Mouse (Mus musculus) left cerebral cortex, postnatal 4 days (tissue): ENCODE results near the gene Appl1. TPM values are rescaled to one million over a fixed set of nuclear protein-coding genes. Genes with fewer than 3 reads are reported as not detected.
"Not testable (repeated sequence)": the region's sequence is repeated elsewhere in the genome, so short reads cannot be mapped to it uniquely, and the experiment has no call there.

ENCODE experiments used
- DNase-seq: peaks from one replicate; pipeline ENCODE4 v3.0.0-alpha.2; 2022
- intact Hi-C: fragments of 180-260 bp; cut with DNase I; formaldehyde crosslinking; loops from one replicate; pipeline ENCODE4 v1.15.1; 2025
- total RNA-seq, 2 experiments: library from RNA; stranded (reverse); gene quantifications; 2 replicates each; pipeline ENCODE4 v1.2.3; 2021

The Appl1 gene
- total RNA-seq, 2 experiments from 2014 or later = 60.6 to 70.6 TPM

DNA sequence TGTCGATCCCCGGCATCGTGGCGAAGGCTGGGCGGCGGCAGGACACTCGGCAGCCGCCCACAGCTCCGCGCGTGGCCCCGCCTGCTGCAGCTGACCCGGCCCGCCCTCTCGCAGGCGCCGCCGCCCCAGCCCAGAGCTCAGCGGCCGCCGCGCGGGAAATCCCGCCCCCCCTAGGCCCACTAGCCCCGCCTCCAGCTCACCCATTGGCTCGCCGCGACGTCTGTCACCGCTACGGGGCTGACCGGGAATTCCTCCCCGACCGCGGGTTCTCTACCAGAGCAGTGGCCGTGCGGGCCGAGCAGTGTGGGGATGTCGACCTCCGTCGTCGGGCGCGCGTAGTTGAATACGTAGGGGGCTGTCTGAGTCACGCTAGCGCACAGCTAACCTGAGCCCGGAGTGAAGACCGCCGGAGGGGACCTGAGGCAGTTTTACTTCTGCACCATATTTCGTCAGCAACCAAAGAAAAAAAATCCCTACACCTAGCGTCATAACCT lies 546 bp downstream of the Appl1 start:
- intact Hi-C loops = loop anchor here (10.0 kb wide), 1 partner anchor 54 kb away; no protein-coding TSS in a partner anchor
- DNase-seq = peak; percentile 99

DNA sequence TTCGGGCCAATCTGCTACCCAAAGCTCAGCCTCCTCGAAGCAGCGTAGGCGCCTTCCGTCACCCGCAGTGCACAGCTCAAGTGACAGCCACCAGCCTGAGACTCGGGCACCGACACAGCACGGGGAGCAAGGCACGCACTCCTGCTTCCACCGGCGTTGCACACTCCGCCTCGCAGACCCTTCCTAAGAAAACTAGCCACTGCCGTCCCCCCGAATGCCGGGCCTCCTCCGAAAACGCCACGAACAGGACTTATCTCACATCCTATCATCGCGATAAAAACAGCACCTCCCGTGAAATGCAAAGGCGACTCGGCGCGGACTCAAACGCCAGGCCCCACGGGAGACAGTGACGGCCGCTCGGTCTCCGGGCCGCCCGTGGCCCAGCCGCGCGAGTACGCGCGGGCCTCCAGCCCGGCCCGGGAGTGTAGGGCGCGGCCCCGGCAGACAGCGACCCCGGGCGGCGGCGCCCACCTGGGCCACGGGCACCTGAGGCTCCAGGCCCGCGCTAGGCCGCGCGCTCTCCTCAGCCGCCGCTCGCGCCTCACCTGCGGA lies 1.1 kb downstream of the Appl1 start:
- DNase-seq = peak; percentile 63
- intact Hi-C loops = loop anchor here (10.0 kb wide), 1 partner anchor 55 kb away; no protein-coding TSS in a partner anchor

DNA sequence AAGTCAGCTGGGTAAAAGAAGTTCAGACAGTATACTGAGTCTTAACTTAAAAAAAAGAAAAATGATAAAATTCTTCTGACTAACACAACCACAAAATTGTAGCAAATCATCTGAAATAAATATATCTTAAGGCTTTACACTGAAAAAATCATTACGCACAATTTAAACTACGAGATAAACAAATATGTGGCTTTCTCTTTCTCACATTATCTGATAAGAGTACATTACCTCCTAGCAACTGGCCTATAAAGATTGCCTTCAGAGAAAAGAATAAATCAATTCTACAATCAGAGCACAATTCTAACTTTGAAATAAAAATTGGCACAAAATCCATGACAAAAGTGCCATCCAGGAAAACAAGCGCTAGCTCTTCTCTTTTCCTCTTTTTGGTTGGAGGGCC lies 1.9 kb downstream of the Appl1 start:
- DNase-seq = no peak
- intact Hi-C loops = no loop called here

DNA sequence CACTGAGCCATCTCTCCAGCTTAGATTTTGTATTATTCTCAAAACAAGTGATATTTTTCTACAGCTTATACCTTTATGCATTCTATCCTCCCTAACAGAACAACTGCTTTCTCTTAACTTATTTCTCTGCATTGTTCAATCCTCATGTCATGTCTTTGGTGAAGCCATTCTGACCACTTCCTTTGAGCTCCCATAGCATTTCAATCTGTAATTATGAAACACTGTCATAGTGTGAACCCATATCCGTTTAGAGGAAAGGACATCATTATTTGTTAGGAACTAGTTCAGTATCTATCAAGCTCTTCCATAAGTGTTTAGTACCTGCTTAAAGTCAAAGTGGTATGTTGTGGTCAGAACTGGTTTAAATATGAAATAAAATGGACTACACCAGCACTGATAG lies 10.5 kb downstream of the Appl1 start:
- intact Hi-C loops = no loop called here
- no peak for DNase-seq

DNA sequence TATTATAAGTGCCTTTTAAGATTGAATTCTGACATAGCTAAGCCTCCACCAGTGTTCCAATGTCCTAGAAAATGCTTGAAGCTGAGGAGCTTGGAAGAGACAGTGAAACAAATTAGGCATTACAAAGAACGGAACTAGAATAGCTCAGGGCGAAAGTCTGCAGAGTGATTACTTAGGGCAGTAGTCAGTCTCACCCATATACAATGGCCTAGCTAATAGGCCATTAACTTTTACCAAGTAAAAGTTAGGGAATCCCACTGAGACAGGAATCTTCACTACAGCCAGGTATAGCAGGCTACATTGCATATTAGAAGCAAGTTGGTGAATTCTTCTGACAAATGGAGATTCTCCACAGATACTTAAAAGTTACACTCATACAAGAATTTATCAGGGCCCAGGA lies 14.9 kb downstream of the Appl1 start:
- intact Hi-C loops = loop anchor here (10.0 kb wide), 1 partner anchor 301 kb away; no protein-coding TSS in a partner anchor
- not testable (repeated sequence) for DNase-seq

DNA sequence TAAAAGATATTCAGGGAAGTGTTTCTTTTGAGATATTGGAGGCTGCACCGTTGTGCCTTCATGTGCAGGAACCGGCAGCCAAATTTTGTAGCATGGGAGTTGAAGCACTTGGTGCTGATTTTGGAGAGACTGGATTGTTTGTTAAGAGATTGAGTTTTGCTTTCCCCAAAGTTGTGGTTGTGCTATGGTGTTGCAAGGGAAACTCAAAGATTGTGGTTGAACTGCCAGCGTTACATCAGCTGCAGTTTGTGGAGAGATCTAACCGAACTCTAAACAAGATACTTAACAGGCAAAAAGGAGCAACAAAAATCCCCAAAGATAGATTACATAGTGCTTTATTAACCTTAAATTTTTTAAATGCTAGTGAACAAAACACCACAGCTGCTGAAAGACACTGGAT lies 35.5 kb downstream of the Appl1 start:
- intact Hi-C loops = loop anchor here (10.0 kb wide), 1 partner anchor 271 kb away; the partner anchor contains the start of gene Pde12
- no peak for DNase-seq

DNA sequence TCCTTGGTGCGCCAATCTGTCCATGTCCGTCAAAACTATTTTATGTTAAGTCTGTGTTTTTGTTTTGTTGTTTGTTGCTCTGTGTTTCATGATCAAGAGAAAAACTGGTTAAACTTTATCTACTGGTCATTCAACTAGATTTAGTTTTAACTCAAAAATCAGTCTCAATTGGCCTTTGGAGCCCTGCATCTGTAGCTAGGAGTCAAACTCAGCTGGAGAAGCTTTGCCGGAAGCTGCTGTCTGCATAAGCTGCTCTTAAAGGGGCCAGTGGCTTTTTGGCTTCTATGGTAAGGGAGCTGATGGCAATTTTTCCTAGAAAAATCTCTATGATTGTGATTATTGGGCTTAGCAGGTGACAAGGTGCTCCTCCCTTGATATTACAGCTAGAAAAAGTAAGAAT lies 36.1 kb downstream of the Appl1 start:
- intact Hi-C loops = loop anchor here (10.0 kb wide), 1 partner anchor 270 kb away; the partner anchor contains the start of gene Pde12
- DNase-seq = no peak

DNA sequence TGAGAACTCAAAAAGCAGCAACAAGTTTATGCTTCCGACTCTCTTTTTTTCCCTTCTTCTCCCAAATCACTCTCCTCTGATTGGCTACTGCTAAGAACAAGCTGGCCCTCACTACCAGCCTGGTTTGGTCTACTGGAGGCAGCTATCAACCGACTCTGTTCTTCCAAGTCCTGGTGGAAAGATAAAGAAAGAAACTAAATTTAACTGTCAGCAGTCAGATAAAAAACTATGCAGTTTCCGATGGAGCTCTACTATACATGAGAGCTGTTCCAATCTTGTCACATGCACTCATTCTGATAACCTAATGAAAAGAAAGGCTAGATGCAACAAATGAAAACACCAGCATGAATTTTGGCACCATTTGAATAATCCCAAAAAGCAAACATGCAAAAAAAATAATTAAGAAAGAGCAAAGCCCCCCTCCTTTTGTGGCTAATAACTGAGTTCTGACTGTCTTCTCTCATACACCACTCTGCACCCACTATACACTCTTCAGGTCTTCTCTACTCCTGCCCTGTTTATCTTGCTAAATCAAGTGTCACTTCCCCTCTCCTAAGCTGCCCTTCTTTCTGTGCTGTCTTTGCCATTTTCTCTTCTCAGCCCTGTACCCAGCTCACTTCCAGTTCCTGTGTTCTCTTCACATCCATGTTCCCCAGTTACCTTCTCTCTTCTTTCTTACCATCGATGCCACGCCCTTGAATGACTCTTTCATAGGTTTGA lies 47.2 kb downstream of the Appl1 start:
- no peak for DNase-seq
- intact Hi-C loops = no loop called here

DNA sequence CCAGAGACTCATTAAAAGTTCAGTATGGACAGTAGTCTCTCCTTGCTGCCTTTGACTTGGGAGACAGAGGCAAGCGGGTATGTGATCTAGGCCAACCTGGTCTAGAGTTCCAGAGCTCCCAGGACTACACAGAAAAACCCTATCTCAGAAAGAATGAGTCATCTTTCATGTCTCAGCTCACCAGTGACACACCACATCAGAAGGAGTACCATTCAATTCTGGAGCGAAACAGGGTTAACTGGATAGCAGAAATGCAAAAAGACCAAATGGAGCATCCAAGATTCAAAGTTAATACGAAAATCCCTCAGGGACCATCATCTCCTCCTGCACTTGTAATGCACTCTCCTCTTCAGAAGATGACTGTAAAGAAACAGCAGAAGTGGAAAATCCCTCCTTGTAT lies 51.7 kb downstream of the Appl1 start:
- DNase-seq = no peak
- intact Hi-C loops = no loop called here

DNA sequence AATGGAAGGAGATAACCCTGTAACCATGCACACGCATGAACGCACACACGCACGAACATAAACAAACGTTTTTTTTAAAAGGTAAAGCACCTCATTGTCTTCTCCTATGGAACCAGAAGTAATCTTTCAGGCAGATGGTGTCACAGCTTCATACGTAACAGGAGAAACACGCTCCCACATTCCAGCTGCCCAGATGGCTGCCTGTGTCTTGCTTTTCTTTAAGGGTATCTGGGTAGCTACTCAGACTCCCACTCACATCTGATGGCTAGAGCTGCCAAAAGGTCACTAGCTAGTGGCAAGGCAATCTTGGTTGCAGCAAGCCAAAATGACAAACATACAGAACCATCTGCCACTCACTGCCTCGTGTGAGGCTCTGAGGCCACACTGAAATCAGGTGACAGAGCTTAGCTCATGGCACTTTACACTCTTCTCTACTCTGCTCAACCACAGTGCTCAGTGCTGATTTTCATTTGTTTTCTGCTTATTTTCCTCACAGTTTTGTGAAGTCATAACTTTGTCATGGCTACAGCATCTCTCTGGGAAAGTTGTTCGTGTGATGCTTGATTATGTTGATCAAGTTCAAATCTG lies 57.3 kb downstream of the Appl1 start:
- intact Hi-C loops = no loop called here
- DNase-seq = peak; percentile 27

DNA sequence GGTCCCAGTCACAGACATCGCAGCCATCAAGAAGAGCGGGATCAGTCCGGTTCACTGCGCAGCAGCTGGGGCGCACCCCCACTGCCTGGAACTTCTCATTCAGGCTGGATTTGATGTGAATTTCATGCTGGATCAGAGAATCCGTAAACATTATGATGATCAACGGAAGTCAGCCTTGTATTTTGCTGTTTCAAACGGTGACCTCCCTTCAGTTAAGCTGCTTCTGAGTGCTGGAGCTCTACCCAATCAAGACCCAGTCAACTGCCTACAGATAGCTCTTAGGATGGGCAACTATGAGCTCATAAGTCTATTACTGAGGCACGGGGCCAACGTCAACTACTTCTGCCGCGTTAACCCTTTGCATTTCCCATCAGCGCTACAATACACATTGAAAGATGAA lies 59.2 kb downstream of the Appl1 start:
- no peak for DNase-seq
- intact Hi-C loops = no loop called here

DNA sequence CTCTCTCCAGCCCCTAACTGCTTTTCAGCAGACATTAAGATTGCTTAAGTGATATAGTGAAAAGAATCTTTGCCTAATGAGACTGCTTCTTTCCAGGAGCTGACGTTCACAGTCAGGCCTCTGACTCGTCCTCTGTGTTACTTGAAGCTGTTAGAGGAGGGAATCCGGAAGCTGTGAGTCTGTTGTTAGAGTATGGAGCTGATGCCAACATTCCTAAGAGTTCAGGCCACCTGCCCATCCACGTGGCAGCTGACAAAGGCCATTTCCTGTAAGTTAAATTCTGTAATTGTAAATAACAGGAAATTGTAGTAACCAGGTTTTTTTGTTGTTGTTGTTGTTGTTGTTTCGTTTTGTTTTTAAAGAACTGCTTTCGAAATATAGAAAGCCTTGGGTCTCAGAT lies 59.8 kb downstream of the Appl1 start:
- DNase-seq = no peak
- intact Hi-C loops = no loop called here

DNA sequence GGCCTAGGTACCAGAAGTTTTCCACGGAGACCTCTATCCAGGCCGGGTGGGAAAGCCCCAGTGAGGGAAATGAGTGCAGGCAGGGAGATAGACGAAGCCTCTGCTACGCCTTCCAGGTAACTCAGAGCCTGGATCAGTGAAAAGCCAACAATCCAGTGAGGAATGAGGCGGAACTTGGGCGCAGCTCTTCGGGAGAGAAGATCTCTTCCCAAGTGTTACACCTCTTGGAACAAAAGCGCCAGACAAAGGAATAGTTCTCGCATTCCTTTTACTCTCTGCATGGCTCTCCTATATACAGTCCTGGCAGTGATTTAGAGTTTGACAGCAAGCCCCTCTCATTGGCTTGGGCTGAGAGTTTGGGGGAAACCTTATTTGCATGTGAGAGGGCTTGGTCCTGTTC lies 60.6 kb downstream of the Appl1 start:
- intact Hi-C loops, DNase-seq: not testable (repeated sequence)

DNA sequence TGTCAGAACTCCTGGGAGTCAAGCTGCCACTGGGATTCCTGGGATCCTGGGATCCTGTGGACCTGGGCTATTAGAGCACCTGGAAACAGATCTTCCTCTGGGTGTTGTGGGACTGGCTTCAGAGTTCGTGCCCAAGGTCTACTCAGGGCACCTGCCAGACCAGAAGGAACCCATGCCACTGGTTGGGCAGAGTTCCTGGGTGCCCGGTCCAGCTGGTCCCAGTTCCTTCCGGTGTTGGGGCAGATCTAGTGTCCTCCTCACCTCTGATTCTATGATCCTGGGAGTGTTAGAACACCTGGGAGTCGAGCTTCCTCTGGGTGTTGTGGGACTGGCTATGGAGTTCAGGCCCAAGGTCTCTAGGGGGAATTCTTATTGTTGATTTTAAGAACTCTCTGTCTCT lies 63.6 kb downstream of the Appl1 start:
- intact Hi-C loops = no loop called here
- no peak for DNase-seq

DNA sequence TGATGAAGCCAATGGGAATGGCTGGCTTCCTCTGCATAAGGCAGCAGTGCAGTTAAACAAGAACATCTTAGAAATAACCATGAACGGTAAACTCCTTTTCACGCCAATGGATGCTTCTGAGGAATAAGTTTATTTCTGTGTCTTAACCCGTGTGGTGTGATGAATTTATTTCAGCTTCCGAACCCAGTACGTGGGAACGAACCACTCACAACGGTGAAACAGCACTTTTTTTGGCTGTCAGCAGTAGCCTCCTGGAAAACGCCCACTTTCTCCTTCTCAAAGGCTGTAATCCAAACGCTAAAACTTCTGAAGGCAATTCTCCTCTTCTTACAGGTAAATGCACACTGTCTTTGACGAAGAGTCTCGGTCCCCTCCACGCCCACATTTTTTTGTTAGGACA lies 70.1 kb downstream of the Appl1 start:
- DNase-seq = no peak
- intact Hi-C loops = no loop called here

DNA sequence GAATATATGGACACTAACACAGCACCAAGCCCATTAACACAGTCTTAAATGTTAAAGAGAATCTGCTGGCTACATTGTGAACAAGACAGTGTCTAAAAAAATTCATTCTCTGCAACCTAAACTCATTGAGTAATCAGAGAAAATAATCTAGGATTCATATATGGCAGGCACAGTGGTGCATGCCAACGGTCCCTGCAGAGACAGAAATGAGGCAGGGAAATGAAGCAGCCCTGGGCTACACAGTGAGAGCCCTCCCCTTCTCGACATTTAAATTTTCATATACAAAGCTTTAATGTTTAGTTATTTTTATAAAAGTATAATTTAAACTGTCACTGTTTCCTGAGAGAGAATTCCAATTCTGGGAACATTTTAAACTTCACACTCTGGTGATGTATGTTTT lies 71.5 kb downstream of the Appl1 start:
- DNase-seq = no peak
- intact Hi-C loops = no loop called here

DNA sequence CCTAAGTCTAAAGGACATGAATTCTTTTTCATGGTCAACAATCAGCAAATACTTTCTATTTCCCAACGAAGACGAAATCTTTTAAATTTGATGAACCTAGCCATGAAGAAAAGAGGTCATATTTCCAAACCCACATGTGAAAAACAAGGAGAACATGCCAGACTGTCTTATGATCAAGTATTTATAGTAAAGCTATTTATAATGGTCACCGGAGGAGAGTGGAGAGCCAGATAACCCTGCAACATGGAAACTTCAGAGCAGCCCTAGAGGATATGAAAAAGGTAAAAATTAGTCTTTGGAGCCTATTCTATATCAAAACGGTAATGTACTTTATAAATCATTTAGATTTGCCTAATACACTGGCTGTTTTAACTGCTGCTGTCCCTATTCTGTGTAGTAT lies 76.6 kb downstream of the Appl1 start, which contains the start of gene Asb14:
Asb14 (plus strand) TSS at position 166 of the 400 bp plus-strand sequence.
- intact Hi-C loops = no loop called here
- DNase-seq = no peak

DNA sequence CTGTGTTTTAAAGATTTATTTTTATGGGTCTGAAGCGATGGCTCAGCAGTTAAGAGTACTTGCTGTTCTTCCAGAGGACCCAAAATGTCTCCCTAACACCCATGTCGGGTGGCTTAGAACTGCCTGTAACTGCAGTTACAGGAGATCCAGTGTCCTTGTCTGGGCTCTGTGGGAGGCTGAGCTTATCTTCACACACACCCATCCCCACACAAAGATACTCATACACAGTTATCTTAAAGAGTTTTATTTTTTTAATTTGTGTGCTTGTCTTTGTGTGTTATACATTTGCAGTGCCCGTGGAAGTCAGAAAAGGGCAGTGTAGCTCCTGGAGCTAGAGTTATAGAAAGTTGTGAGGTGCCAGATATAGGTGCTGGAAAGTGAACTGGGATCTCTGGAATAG lies 80.3 kb downstream of the Appl1 start:
- intact Hi-C loops = no loop called here
- DNase-seq = no peak

DNA sequence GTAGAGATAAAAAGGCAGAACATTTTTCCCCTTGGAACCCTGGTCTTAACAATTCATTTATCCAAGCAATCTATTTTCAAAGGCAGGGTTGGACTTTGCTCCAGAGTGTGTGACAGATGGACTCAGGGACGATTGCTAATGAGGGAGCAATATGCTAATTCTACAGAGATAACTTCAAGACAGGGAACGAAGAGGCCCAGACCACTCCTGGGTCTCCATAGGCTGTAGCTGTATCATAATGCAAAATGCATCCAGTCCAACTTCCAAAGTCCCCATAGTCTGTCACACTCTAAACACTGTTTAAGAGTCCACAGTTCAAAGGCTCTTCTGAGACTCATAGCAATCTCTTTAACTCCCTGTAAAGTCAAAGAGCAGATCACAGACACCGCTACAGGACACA lies 83.8 kb downstream of the Appl1 start:
- intact Hi-C loops = no loop called here
- no peak for DNase-seq

DNA sequence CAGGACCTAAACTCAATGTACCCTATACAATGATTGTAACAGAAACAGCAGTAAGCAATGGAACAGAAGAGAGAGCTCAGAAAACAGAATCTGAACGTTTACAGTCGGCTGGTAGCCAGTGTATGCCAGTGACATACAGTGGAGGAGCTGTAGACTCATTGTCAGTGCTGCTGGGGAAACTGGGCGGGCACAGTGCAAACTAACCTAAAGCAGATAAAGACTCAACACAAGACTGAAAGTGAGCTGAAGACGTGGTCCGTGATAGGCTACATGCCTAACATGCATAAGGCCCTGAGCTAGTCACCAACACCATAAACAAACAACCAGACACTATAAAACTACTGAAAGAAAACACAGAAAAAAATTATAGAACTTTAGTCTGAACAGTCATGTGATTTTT lies 89.3 kb downstream of the Appl1 start:
- DNase-seq = no peak
- intact Hi-C loops = no loop called here

DNA sequence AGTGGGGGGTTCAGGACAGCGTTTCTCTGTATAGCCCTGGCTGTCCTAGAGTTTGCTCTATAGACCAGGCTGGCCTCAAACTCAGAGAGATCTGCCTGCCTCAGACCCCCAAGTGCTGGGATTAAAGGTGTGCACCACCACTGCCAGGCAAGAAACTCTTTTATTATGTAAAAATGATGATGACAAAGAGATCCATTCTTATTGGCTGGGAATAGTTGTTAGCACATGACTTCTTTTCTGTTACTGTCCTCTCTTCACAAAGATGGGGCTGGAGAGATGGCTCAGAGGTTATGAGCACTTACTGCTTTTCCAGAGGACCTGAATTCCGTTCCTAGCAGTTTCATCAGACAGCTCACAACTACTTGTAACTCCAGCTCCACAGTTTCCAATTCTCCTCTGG lies 91.1 kb downstream of the Appl1 start:
- intact Hi-C loops = no loop called here
- DNase-seq = no peak

DNA sequence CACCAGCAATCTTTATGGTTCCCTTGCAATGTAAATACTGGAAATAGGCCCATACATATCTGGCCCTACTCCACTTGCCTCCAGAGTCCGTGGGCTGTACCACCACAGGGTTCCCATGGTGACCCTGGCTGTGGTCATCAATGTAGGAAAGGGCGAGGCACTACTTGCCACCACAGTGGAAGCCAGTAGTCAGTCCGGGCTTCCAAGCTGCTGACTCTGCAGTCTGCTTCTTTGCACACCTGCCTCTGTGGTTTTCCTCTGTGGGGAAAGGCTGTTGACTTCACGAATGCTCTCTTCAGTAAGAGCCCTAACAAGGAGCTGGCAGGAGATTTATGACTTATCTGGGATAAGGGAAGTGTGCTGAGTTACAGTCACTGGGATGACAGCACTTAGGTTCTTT lies 92.3 kb downstream of the Appl1 start:
- no peak for DNase-seq
- intact Hi-C loops = no loop called here
